Mouse (Mus musculus) forebrain, embryonic 10.5 days (tissue): ENCODE data around the gene Calm2. TPM values are rescaled to one million over a fixed set of nuclear protein-coding genes. Genes with fewer than 3 reads are reported as not detected.

ENCODE experiments used
- DNase-seq: peaks from one replicate; pipeline ENCODE4 v3.0.0-alpha.2; 2017; ENCODE audit warnings: low spot score; ENCODE audit errors: extremely low spot score
- H3K27ac ChIP-seq: fragments of 300-500 bp; sonication (generic); 2 replicates; pipeline ENCODE4 v1.5.1; 2016; ENCODE audit warnings: mild to moderate bottlenecking
- H3K27me3 ChIP-seq: fragments of 300-500 bp; sonication (generic); 2 replicates; pipeline ENCODE4 v1.6.1; 2016; ENCODE audit warnings: mild to moderate bottlenecking; ENCODE audit not compliant: poor library complexity, severe bottlenecking
- H3K36me3 ChIP-seq: fragments of 300-500 bp; sonication (generic); replicated peaks from 2 replicates; pipeline ENCODE4 v1.6.1; 2016; ENCODE audit warnings: mild to moderate bottlenecking, moderate library complexity
- H3K4me1 ChIP-seq: fragments of 300-500 bp; sonication (generic); 2 replicates; pipeline ENCODE4 v1.6.1; 2016
- H3K4me3 ChIP-seq: fragments of 300-500 bp; sonication (generic); 2 replicates; pipeline ENCODE4 v1.5.1; 2016; ENCODE audit warnings: mild to moderate bottlenecking, moderate library complexity
- H3K9me3 ChIP-seq: fragments of 300-500 bp; sonication (generic); 2 replicates; pipeline ENCODE4 v1.6.1; 2016; ENCODE audit warnings: mild to moderate bottlenecking, moderate library complexity
- WGBS: fragments of 180-500 bp; shearing (Covaris S2); methylation state at CpG from one replicate; pipeline ENCODE4 v1.1.7; 2016; 5-methylcytosine and 5-hydroxymethylcytosine counted together
- polyA plus RNA-seq: library from polyadenylated mRNA; unstranded; fragments of >200 nt; fragmentation: Nextera tagmentation; extraction: Ambion mirVana; gene quantifications from 2 replicates; pipeline ENCODE4 v1.2.1, GENCODE M21; 2016

Gene Calm2
- polyA plus RNA-seq, 1 experiment from 2014 or later, result 1,161 TPM

DNA sequence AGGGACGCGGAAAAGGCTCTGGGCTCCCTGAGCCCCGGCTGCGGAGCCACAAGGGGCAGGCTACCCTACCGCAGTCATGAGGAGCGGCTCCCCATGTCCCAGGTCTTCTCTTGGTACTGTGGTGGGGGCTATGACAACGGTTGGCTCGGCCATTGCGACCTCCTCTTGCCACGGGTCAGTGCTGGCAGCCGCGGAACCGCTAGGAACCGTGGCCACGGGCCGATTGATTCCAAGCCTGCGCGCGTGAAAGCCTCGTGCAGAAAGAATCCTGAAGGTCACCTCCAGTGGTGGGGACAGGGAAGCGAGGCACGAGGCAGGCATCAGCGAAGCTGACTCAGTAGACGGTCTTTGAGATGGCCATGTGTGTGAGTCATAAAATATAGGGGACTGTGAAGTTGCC is 19.2 kb downstream of the Calm2 start, which contains the start of gene Stpg4:
Gene Stpg4, minus strand, starts transcription at position 231 of the 400 bp plus-strand sequence.
- Histone ChIP-seq H3K27ac (peak within 1 kb of the TSS; percentile 40; the same call in 1 of the 2 replicates), H3K9me3 (no peaks in the 10 kb centered on the region)

GRCm38 (mm10) chr17:87418082-87418481 is 28.7 kb downstream of the Calm2 start:
- H3K4me3 ChIP-seq, result no peak overlapping the region
- H3K27ac ChIP-seq, result no peak overlapping the region
- H3K9me3 ChIP-seq, result no peaks in the 10 kb centered on the region
- 0 out of 2 replicates have a peak, but pooled peaks cover 10% of the 10 kb centered on the region for H3K36me3 ChIP-seq
- no peaks in the 10 kb centered on the region for H3K4me1 ChIP-seq
- 74% methylated on average over 7 of the region's 7 CpGs for WGBS
- no peak for DNase-seq
- H3K27me3 ChIP-seq, result no peaks in the 10 kb centered on the region

More for the DNA sequence above, 19.2 kb downstream of the Calm2 start, which contains the start of gene Stpg4:
- H3K4me3 ChIP-seq, result no peak within 1 kb of the TSS
- DNase-seq, result no peak
- peaks cover 13% of the 10 kb centered on the region for H3K4me1 ChIP-seq
- no peaks in the 10 kb centered on the region for H3K27me3 ChIP-seq
- peaks cover 50% of the 10 kb centered on the region for H3K36me3 ChIP-seq
- 52% methylated on average over 24 of the region's 24 CpGs for WGBS

DNA sequence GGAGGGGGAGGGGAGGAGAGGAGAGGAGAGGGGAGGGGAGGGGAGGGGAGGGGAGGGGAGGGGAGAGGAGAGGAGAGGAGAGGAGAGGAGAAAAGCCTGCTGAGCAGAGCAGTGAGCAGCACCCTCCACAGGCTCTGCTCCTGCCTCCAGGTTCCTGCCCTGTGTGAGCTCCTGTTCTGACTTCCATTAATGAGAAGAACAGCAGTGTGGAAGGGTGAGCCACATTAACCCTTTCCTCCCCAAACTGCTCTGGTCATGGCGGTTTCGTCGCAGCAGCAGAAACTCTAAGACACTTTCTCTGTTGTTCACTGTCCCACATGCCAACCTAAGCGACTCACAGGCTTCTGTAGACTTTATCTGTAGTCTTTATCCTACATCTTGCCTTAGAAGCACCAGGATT is 40.1 kb downstream of the Calm2 start:
- Histone ChIP-seq H3K9me3 (no peaks in the 10 kb centered on the region), H3K36me3 (no peaks in the 10 kb centered on the region), H3K4me1 (peaks cover 3% of the 10 kb centered on the region; the same call in 1 of the 2 replicates), H3K4me3 (no peak overlapping the region), H3K27me3 (no peaks in the 10 kb centered on the region), H3K27ac (no peak overlapping the region)
- WGBS, result 91% methylated on average over 4 of the region's 4 CpGs
- no peak for DNase-seq

DNA sequence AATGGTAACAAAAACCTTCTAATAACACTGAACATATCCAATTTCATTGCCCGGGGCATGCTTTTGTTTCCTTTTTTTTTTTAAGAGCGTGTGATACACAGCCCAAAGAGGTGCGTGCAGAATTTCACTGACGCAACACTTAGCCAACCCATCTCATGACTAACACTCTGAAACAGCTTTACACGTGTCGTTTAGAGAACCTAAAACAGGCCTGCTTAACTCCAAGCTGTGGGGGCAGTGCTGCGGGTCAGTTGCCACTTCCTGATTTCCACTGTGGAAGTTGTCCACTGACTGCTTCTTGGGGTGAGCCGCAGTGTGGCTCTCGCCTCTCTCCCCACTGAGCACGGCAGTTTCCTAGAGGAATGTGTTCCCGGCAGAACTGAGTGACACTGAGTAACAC is 41.2 kb downstream of the Calm2 start:
- no peaks in the 10 kb centered on the region for H3K9me3 ChIP-seq
- H3K4me1 ChIP-seq, result peaks cover 3% of the 10 kb centered on the region; the same call in 1 of the 2 replicates
- no peak overlapping the region for H3K4me3 ChIP-seq
- WGBS, result 73% methylated on average over 11 of the region's 11 CpGs
- no peak for DNase-seq
- H3K27ac ChIP-seq, result 0 out of 2 replicates have a peak overlapping the region, but pooled peaks have one; percentile 30
- no peaks in the 10 kb centered on the region for H3K27me3 ChIP-seq
- H3K36me3 ChIP-seq, result no peaks in the 10 kb centered on the region

DNA sequence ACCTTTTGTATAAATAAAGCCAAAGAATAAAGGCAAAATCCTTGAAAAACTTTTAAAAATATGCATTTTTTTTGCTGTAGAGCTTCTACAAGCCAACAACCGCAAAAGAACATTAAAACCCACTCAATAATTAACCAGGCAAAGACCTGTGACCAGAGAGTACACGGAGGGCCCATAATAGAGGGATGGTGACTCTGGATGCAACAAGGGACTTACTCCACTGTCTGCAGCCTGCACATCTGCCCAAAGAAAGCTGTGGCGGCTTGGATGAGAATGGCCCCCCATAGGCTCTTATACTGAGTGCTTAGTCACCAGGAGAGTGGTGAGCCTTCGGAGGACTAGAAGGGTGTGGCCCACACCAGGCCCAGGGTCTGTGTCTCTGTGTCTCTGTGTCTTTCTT is 43.3 kb downstream of the Calm2 start:
- 87% methylated on average over 4 of the region's 4 CpGs for WGBS
- no peak for DNase-seq
- Histone ChIP-seq H3K9me3 (no peaks in the 10 kb centered on the region), H3K4me3 (no peak overlapping the region), H3K27me3 (no peaks in the 10 kb centered on the region), H3K4me1 (peaks cover 6% of the 10 kb centered on the region), H3K27ac (no peak overlapping the region), H3K36me3 (no peaks in the 10 kb centered on the region)

GRCm38 (mm10) chr17:87402444-87402843 is 44.3 kb downstream of the Calm2 start:
- H3K4me3 ChIP-seq, result no peak overlapping the region
- H3K36me3 ChIP-seq, result no peaks in the 10 kb centered on the region
- no peak overlapping the region for H3K27ac ChIP-seq
- H3K9me3 ChIP-seq, result no peaks in the 10 kb centered on the region
- no peaks in the 10 kb centered on the region for H3K27me3 ChIP-seq
- 92% methylated on average over 11 of the region's 11 CpGs for WGBS
- peaks cover 8% of the 10 kb centered on the region for H3K4me1 ChIP-seq
- DNase-seq, result no peak

DNA sequence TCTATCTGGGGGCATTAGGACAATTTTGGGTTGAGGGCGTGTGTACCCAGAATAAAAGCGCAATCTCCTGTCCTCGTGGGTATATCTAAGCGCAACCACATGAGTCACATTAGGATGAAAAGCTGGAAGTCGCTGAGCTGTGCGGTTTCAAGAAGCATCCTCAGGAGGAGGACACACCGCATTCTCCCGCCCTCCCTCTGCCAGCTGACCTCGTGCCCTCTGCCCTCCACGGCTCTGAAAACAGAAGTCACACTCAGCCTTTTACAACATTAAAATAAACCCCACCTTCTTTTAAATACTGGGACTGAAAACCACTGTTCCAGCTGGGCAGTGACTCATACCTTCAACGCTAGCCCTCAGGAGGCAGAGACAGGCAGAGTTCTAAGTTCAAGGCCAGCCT is 49.6 kb downstream of the Calm2 start:
- Histone ChIP-seq H3K36me3 (no peaks in the 10 kb centered on the region), H3K9me3 (no peaks in the 10 kb centered on the region), H3K4me3 (no peak overlapping the region), H3K27ac (no peak overlapping the region), H3K4me1 (peaks cover 11% of the 10 kb centered on the region), H3K27me3 (no peaks in the 10 kb centered on the region)
- WGBS, result 76% methylated on average over 11 of the region's 11 CpGs
- no peak for DNase-seq

GRCm38 (mm10) chr17:87391242-87391641 is 55.5 kb downstream of the Calm2 start:
- peaks cover 9% of the 10 kb centered on the region for H3K4me1 ChIP-seq
- H3K27ac ChIP-seq, result no peak overlapping the region
- H3K27me3 ChIP-seq, result no peaks in the 10 kb centered on the region
- no peaks in the 10 kb centered on the region for H3K36me3 ChIP-seq
- DNase-seq, result no peak
- H3K9me3 ChIP-seq, result no peaks in the 10 kb centered on the region
- WGBS, result 79% methylated on average over 7 of the region's 7 CpGs
- H3K4me3 ChIP-seq, result no peak overlapping the region

DNA sequence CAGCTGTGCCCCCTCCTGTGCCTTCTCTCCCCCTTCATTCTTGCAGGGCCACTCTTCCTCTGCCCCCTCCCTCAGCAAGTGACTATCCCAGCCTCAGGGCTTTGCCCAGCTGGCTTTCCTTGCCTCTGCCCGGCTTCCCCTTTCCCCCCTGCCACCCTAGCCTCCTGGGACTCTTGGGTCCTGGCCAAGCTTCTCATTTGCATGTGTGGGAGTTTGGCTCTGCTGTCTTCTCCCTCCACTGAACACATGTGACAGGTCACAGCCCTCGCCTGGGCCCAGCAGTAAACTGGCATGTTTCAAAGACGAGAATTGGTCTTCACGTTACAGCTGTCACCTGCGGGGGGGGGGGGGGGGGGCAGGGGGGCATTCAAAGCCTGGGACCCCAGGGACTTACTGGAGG is 59.7 kb downstream of the Calm2 start:
- Histone ChIP-seq H3K27ac (0 out of 2 replicates have a peak overlapping the region, but pooled peaks have one; percentile 6), H3K9me3 (no peaks in the 10 kb centered on the region), H3K27me3 (no peaks in the 10 kb centered on the region), H3K36me3 (no peaks in the 10 kb centered on the region), H3K4me3 (no peak overlapping the region), H3K4me1 (peaks cover 10% of the 10 kb centered on the region; the same call in 1 of the 2 replicates)
- 65% methylated on average over 5 of the region's 5 CpGs for WGBS
- DNase-seq, result no peak

DNA sequence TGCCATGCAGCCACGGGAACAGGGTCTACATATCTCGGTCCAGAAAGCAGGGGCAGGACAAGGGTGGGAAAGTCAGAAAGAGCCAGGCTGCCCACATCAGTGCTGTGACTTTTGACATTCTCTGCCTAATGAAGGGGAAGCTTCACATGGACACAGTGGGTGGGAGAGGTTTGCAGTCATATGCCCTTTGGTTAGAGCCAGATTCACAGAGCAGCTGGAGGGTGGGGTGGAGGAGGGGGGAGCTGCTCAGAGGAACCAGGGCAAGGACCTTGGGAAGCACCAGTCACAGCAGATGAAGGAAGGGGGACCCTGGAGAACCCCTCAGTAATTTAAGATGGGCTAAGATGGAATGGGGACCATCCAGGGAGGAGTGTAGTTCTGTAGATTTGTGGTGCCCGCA is 60.9 kb downstream of the Calm2 start:
- no peaks in the 10 kb centered on the region for H3K27me3 ChIP-seq
- no peaks in the 10 kb centered on the region for H3K9me3 ChIP-seq
- peaks cover 12% of the 10 kb centered on the region for H3K4me1 ChIP-seq
- DNase-seq, result no peak
- WGBS, result 88% methylated on average over 3 of the region's 3 CpGs
- no peak overlapping the region; the same call in 1 of the 2 replicates for H3K27ac ChIP-seq
- no peak overlapping the region for H3K4me3 ChIP-seq
- no peaks in the 10 kb centered on the region for H3K36me3 ChIP-seq

Other genes starting within 250 kb of the Calm2 start
- gene Mcfd2, start 181.0 kb downstream of the Calm2 start, polyA plus RNA-seq, result 72.8 and 74.5 TPM in 2 replicates
- 2.9 and 3.9 TPM in 2 replicates for gene Ttc7, start 164.0 kb downstream of the Calm2 start, polyA plus RNA-seq
- not detected in 2 replicates for gene Stpg4, start 19.2 kb downstream of the Calm2 start, polyA plus RNA-seq
- gene Epcam, start 189.0 kb upstream of the Calm2 start, polyA plus RNA-seq, result 35.7 and 41.7 TPM in 2 replicates
- gene Msh2, start 225.4 kb upstream of the Calm2 start, polyA plus RNA-seq, result 146 and 150 TPM in 2 replicates